8 mouse cellular contexts compared by ENCODE assay signal in the genomic region with DNA sequence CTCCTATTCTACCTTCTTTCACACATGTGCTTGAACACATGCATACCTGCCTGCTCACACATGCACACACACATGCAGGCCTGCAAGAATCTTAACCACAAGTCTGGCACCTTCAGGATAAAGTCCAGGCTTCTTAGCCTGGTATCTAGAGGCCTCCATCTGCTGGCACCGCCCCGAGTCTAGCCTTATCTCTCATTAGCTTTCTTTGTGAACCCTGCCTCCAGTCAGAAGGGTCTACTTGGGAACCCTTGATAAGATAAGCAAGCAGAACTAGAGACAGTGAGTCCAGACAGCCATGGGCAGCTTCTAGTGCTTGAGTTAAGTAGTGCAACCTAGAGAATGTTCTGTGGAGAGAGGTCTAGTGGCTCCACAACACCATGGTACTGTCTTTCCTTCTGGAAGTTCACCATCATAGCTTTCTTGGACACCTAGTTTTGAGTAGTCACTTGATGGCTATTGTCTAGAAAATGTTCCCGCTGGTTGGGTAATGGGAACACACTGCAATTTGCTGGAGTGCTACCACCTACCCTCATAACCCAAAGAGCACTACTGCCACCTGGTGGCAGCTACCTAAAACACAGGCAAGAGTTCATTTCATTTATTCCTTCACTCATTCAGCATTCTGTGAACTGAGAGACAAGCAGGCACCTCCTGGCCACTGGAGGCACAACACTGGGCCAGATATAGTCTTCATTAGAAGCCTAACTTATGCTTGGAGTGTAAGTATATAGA. TPM values are rescaled to one million over a fixed set of nuclear protein-coding genes. Genes with fewer than 3 reads are reported as not detected.
DNase-seq lines count a peak whose midpoint lies in the region; ATAC-seq and TF ChIP-seq lines count a peak whose summit lies in the region.

No protein-coding gene starts in this region.

- H3K27ac ChIP-seq in hindbrain, embryonic 11.5 days (ENCODE audit: low read depth, low read length): no peak overlapping the region
- no peak overlapping the region for H3K27ac ChIP-seq in hindbrain, embryonic 16.5 days (ENCODE audit: low read depth, low read length)
- no peak overlapping the region for H3K27ac ChIP-seq in embryonic facial prominence, embryonic 14.5 days (replicated peaks; ENCODE audit: low read depth, low read length)
- peak overlapping the region; percentile 28; the same call in 1 of the 2 replicates for H3K27ac ChIP-seq in heart, postnatal 0 days (ENCODE audit: low read depth)
- H3K27ac ChIP-seq in layer of hippocampus, adult 2 months: no peak overlapping the region
- H3K27ac ChIP-seq in lung, postnatal 0 days (ENCODE audit: low read length): peak overlapping the region; percentile 47; the same call in 1 of the 2 replicates

- H3K9me3 ChIP-seq in hindbrain, embryonic 11.5 days (ENCODE audit: control insufficient read depth, low read length): no peaks in the 10 kb centered on the region
- H3K9me3 ChIP-seq in hindbrain, embryonic 16.5 days (ENCODE audit: control insufficient read depth, low read length): no peaks in the 10 kb centered on the region
- H3K9me3 ChIP-seq in embryonic facial prominence, embryonic 14.5 days (ENCODE audit: control insufficient read depth, low read length): no peaks in the 10 kb centered on the region
- no peaks in the 10 kb centered on the region for H3K9me3 ChIP-seq in heart, postnatal 0 days (replicated peaks; ENCODE audit: control insufficient read depth, low read length)
- H3K9me3 ChIP-seq in lung, postnatal 0 days (ENCODE audit: low read length): no peaks in the 10 kb centered on the region

- TF ChIP-seq EP300 in heart, postnatal 0 days (IDR thresholded peaks at IDR 0.05; ENCODE audit: low read depth): no peak
- TF ChIP-seq EP300 in lung, postnatal 0 days (IDR thresholded peaks at IDR 0.05): peak; percentile 88

- no peak overlapping the region for H3K4me3 ChIP-seq in hindbrain, embryonic 11.5 days (ENCODE audit: low read depth, low read length)
- H3K4me3 ChIP-seq in hindbrain, embryonic 16.5 days (ENCODE audit: low read length): no peak overlapping the region
- H3K4me3 ChIP-seq in embryonic facial prominence, embryonic 14.5 days (ENCODE audit: low read depth, low read length): no peak overlapping the region
- H3K4me3 ChIP-seq in heart, postnatal 0 days (ENCODE audit: low read depth, low read length): no peak overlapping the region
- no peak overlapping the region for H3K4me3 ChIP-seq in layer of hippocampus, adult 2 months
- H3K4me3 ChIP-seq in lung, postnatal 0 days (ENCODE audit: low read depth, low read length): no peak overlapping the region

- peak; percentile 91 for TF ChIP-seq CTCF in heart, postnatal 0 days (IDR thresholded peaks at IDR 0.05; ENCODE audit: low read depth)
- peak; percentile 95 for TF ChIP-seq CTCF in layer of hippocampus, adult 2 months (conservative IDR thresholded peaks at IDR 0.05)
- TF ChIP-seq CTCF in lung, postnatal 0 days (IDR thresholded peaks at IDR 0.05): peak; percentile 96

- no peaks in the 10 kb centered on the region for H3K36me3 ChIP-seq in hindbrain, embryonic 11.5 days (ENCODE audit: control insufficient read depth, insufficient read depth, low read length)
- H3K36me3 ChIP-seq in hindbrain, embryonic 16.5 days (ENCODE audit: control insufficient read depth, insufficient read depth, low read length): no peaks in the 10 kb centered on the region
- H3K36me3 ChIP-seq in embryonic facial prominence, embryonic 14.5 days (ENCODE audit: control insufficient read depth, insufficient read depth, low read length): no peaks in the 10 kb centered on the region
- H3K36me3 ChIP-seq in heart, postnatal 0 days (replicated peaks; ENCODE audit: control insufficient read depth, insufficient read depth, low read length): no peaks in the 10 kb centered on the region
- no peaks in the 10 kb centered on the region for H3K36me3 ChIP-seq in lung, postnatal 0 days (ENCODE audit: insufficient read depth, low read length)

- WGBS in hindbrain, embryonic 11.5 days: 74% methylated on average over 3 of the region's 3 CpGs
- WGBS in hindbrain, embryonic 16.5 days: 62% methylated on average over 3 of the region's 3 CpGs
- WGBS in embryonic facial prominence, embryonic 14.5 days: 66% methylated on average over 3 of the region's 3 CpGs
- 23% methylated on average over 3 of the region's 3 CpGs for WGBS in heart, postnatal 0 days
- WGBS in lung, postnatal 0 days: 41% methylated on average over 3 of the region's 3 CpGs

- peak; percentile 80 for DNase-seq in hindbrain, embryonic 11.5 days (ENCODE audit: low spot score)
- peak; percentile 74 for DNase-seq in adrenal gland, postnatal 25 days
- peak; percentile 27 for DNase-seq in embryonic facial prominence, embryonic 14.5 days (ENCODE audit: low spot score)
- peak; percentile 41 for DNase-seq in heart, postnatal 0 days (ENCODE audit: low spot score)
- peak; percentile 26 to 57 for DNase-seq in layer of hippocampus, adult 2 months (ENCODE audit: low spot score in 2 of 2)
- DNase-seq in lung, postnatal 0 days (ENCODE audit: low spot score): peak; percentile 88
- peak; percentile 63 to 81 for DNase-seq in spleen, postnatal 36 days (ENCODE audit: low spot score in 2 of 2)

- no peaks in the 10 kb centered on the region; the same call in 1 of the 2 replicates for H3K4me1 ChIP-seq in hindbrain, embryonic 11.5 days (replicated peaks; ENCODE audit: control insufficient read depth, insufficient read depth, low read length)
- peaks cover 3% of the 10 kb centered on the region for H3K4me1 ChIP-seq in hindbrain, embryonic 16.5 days (ENCODE audit: control insufficient read depth, insufficient read depth, low read depth, low read length)
- H3K4me1 ChIP-seq in embryonic facial prominence, embryonic 14.5 days (ENCODE audit: control insufficient read depth, insufficient read depth, low read length): peaks cover 5% of the 10 kb centered on the region; the same call in 1 of the 2 replicates
- peaks cover 8% of the 10 kb centered on the region; the same call in 1 of the 2 replicates for H3K4me1 ChIP-seq in heart, postnatal 0 days (ENCODE audit: control insufficient read depth, insufficient read depth)
- peaks cover 3% of the 10 kb centered on the region for H3K4me1 ChIP-seq in lung, postnatal 0 days (ENCODE audit: insufficient read depth, low read depth, low read length)

- H3K4me2 ChIP-seq in hindbrain, embryonic 11.5 days (replicated peaks; ENCODE audit: low read depth, low read length): no peak overlapping the region
- H3K4me2 ChIP-seq in hindbrain, embryonic 16.5 days (ENCODE audit: low read length): no peak overlapping the region
- H3K4me2 ChIP-seq in embryonic facial prominence, embryonic 14.5 days (ENCODE audit: low read depth, low read length): no peak overlapping the region
- no peak overlapping the region for H3K4me2 ChIP-seq in heart, postnatal 0 days (ENCODE audit: low read depth, low read length)
- no peak overlapping the region for H3K4me2 ChIP-seq in lung, postnatal 0 days (replicated peaks; ENCODE audit: low read depth, low read length)

- no peaks in the 10 kb centered on the region for H3K27me3 ChIP-seq in hindbrain, embryonic 11.5 days (ENCODE audit: control insufficient read depth, insufficient read depth, low read length)
- H3K27me3 ChIP-seq in hindbrain, embryonic 16.5 days (replicated peaks; ENCODE audit: control insufficient read depth, insufficient read depth, low read length): no peaks in the 10 kb centered on the region
- no peaks in the 10 kb centered on the region for H3K27me3 ChIP-seq in embryonic facial prominence, embryonic 14.5 days (replicated peaks; ENCODE audit: control insufficient read depth, insufficient read depth, low read length)
- H3K27me3 ChIP-seq in heart, postnatal 0 days (ENCODE audit: control insufficient read depth, insufficient read depth, low read length): no peaks in the 10 kb centered on the region
- H3K27me3 ChIP-seq in lung, postnatal 0 days (replicated peaks; ENCODE audit: insufficient read depth, low read length): no peaks in the 10 kb centered on the region

- peak; percentile 47; the same call in 1 of the 2 replicates for ATAC-seq in hindbrain, embryonic 11.5 days (ENCODE audit: low FRiP score)
- no peak for ATAC-seq in hindbrain, embryonic 16.5 days
- no peak for ATAC-seq in embryonic facial prominence, embryonic 14.5 days (ENCODE audit: low read depth)
- peak; percentile 37; the same call in 1 of the 2 replicates for ATAC-seq in heart, postnatal 0 days (ENCODE audit: insufficient read depth, low read depth)
- ATAC-seq in lung, postnatal 0 days: peak; percentile 84

- no peak overlapping the region for H3K9ac ChIP-seq in hindbrain, embryonic 11.5 days (ENCODE audit: low read depth, low read length)
- no peak overlapping the region for H3K9ac ChIP-seq in hindbrain, embryonic 16.5 days (ENCODE audit: low read depth, low read length)
- no peak overlapping the region for H3K9ac ChIP-seq in embryonic facial prominence, embryonic 14.5 days (ENCODE audit: low read depth, low read length)
- H3K9ac ChIP-seq in heart, postnatal 0 days (replicated peaks; ENCODE audit: low read depth, low read length): no peak overlapping the region
- no peak overlapping the region for H3K9ac ChIP-seq in lung, postnatal 0 days (replicated peaks; ENCODE audit: low read depth)

RNA-seq across cellular contexts. Expression of a gene that starts 35.0 kb away (rescaled TPM):
- polyA plus RNA-seq in hindbrain, embryonic 11.5 days (2014; fragmentation: Nextera tagmentation; extraction: Ambion mirVana): 26.6 and 38.4 TPM in 2 replicates
- polyA plus RNA-seq in hindbrain, embryonic 16.5 days (2015; fragmentation: Nextera tagmentation; extraction: Ambion mirVana): 30.3 and 33.5 TPM in 2 replicates
- 137 TPM in 2 replicates for total RNA-seq in adrenal gland, postnatal 25 days (2021)
- 9.3 and 10.7 TPM in 2 replicates for polyA plus RNA-seq in embryonic facial prominence, embryonic 14.5 days (2014; fragmentation: Nextera tagmentation; extraction: Ambion mirVana)
- 39.2 and 45.0 TPM in 2 replicates for total RNA-seq in heart, postnatal 0 days (2014; rRNA removed; ENCODE audit: low replicate concordance)
- polyA plus RNA-seq in heart, postnatal 0 days (2015; fragmentation: Nextera tagmentation; extraction: Ambion mirVana): 9.4 and 9.8 TPM in 2 replicates
- total RNA-seq in layer of hippocampus, adult 2 months (2021): 10 to 100 TPM; 55.9 to 59.9 TPM
- 18.4 and 23.0 TPM in 2 replicates for polyA plus RNA-seq in lung, postnatal 0 days (2015; fragmentation: Nextera tagmentation; extraction: Ambion mirVana)

RNA-seq across cellular contexts. Expression of a gene that starts 35.8 kb away (rescaled TPM):
- 0.69 and 1.4 TPM in 2 replicates for polyA plus RNA-seq in hindbrain, embryonic 11.5 days (2014; fragmentation: Nextera tagmentation; extraction: Ambion mirVana)
- polyA plus RNA-seq in hindbrain, embryonic 16.5 days (2015; fragmentation: Nextera tagmentation; extraction: Ambion mirVana): 2.0 and 2.9 TPM in 2 replicates
- total RNA-seq in adrenal gland, postnatal 25 days (2021): 5.3 and 7.8 TPM in 2 replicates
- 2.4 and 4.2 TPM in 2 replicates for polyA plus RNA-seq in embryonic facial prominence, embryonic 14.5 days (2014; fragmentation: Nextera tagmentation; extraction: Ambion mirVana)
- total RNA-seq in heart, postnatal 0 days (2014; rRNA removed; ENCODE audit: low replicate concordance): 0.77 and 1.6 TPM in 2 replicates
- 0.64 and 0.74 TPM in 2 replicates for polyA plus RNA-seq in heart, postnatal 0 days (2015; fragmentation: Nextera tagmentation; extraction: Ambion mirVana)
- total RNA-seq in layer of hippocampus, adult 2 months (2021): 1 to 10 TPM; 2.8 TPM
- 5.3 and 5.5 TPM in 2 replicates for polyA plus RNA-seq in lung, postnatal 0 days (2015; fragmentation: Nextera tagmentation; extraction: Ambion mirVana)

Comparison
In these comparisons a context has a peak if more than half of its experiments do, and no peak if none do; other contexts are left out.
1. ATAC-seq: peak in hindbrain, embryonic 11.5 days (single experiment), heart, postnatal 0 days (single experiment) and lung, postnatal 0 days (single experiment); none in hindbrain, embryonic 16.5 days (single experiment) and embryonic facial prominence, embryonic 14.5 days (single experiment).
2. DNase-seq: peak in every context shown above with its lines; median percentile 88 in lung, postnatal 0 days; 80 in hindbrain, embryonic 11.5 days; 74 in adrenal gland, postnatal 25 days; 72 in spleen, postnatal 36 days; 42 in layer of hippocampus, adult 2 months; 41 in heart, postnatal 0 days; 27 in embryonic facial prominence, embryonic 14.5 days.
3. H3K27ac ChIP-seq: peak in heart, postnatal 0 days (single experiment) and lung, postnatal 0 days (single experiment); none in hindbrain, embryonic 11.5 days (single experiment), hindbrain, embryonic 16.5 days (single experiment), embryonic facial prominence, embryonic 14.5 days (single experiment) and layer of hippocampus, adult 2 months (single experiment).
4. Peak in every context shown above with its lines, with median percentiles within 50 percentile points of each other: CTCF ChIP-seq.